Mouse (Mus musculus): ENCODE measurements around the gene Ror2.

DNA sequence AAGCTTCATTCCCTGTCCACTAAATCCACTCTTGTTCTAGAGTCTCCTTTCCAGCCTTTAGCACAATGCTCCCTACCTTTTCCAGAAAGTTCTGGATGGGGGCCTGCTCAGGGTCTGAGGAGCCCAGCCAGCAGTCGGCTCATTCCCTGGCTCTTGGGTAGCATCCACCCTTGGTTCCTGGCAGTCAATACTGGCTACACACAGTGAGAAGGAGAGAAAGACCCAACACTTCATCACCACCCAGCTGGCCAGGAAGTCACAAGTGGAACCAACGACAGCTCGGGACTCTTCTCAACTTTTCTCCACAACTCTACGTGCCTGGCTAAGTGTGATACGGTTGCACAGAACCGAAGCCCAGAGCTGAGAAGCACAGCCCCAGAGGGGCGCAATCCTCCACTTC lies 86.7 kb downstream of the Ror2 start:
- TF ChIP-seq CTCF (IDR thresholded peaks at IDR 0.05; ENCODE audit: extremely low read depth, insufficient read depth, low read length) = no peak
- no peak for TF ChIP-seq POLR2A (IDR thresholded peaks at IDR 0.05; ENCODE audit: extremely low read depth, insufficient read depth, low read length)

All from cortical plate, adult 2 months (tissue).